Mouse (Mus musculus): ENCODE measurements around the gene Atp7a. TPM values are rescaled to one million over a fixed set of nuclear protein-coding genes. Genes with fewer than 3 reads are reported as not detected.
A peak's percentile ranks its signal among the peaks of the same experiment; 100 is the strongest.
"Not testable (repeated sequence)": the region's sequence is repeated elsewhere in the genome, so short reads cannot be mapped to it uniquely, and the experiment has no call there.

Gene Atp7a
- polyA plus RNA-seq, 1 experiment from 2014 or later, result 30.0 TPM

GRCm38 (mm10) chrX:106043863-106044617, 17.0 kb downstream of the Atp7a start:
- H3K27me3 ChIP-seq (ENCODE audit: control insufficient read depth, insufficient read depth, low read length), result no peaks in the 10 kb centered on the region
- H3K27ac ChIP-seq (replicated peaks; ENCODE audit: low read depth, low read length), result no peak overlapping the region
- no peaks in the 10 kb centered on the region for H3K4me1 ChIP-seq (ENCODE audit: control insufficient read depth, insufficient read depth, low read length)
- H3K4me2 ChIP-seq (ENCODE audit: low read depth, low read length), result no peak overlapping the region
- H3K4me3 ChIP-seq (ENCODE audit: low read depth, low read length), result no peak overlapping the region
- H3K9ac ChIP-seq (replicated peaks; ENCODE audit: low read length), result no peak overlapping the region
- no peaks in the 10 kb centered on the region for H3K9me3 ChIP-seq (replicated peaks; ENCODE audit: control insufficient read depth, low read length)
- DNase-seq (ENCODE audit: low spot score) (no peak), ATAC-seq (replicated peaks; ENCODE audit: insufficient number of reproducible peaks, low FRiP score, low TSS enrichment, low read depth) (no peak)
- no peaks in the 10 kb centered on the region for H3K36me3 ChIP-seq (replicated peaks; ENCODE audit: control insufficient read depth, insufficient read depth, low read depth, low read length)
- 55% methylated on average over 8 of the region's 8 CpGs for WGBS

- peak; percentile 55 for DNase-seq (ENCODE audit: low spot score)
- Histone ChIP-seq H3K27ac (replicated peaks; ENCODE audit: low read depth, low read length) (no peak overlapping the region), H3K4me1 (ENCODE audit: control insufficient read depth, insufficient read depth, low read length) (no peaks in the 10 kb centered on the region), H3K4me3 (ENCODE audit: low read depth, low read length) (no peak overlapping the region), H3K9ac (replicated peaks; ENCODE audit: low read length) (no peak overlapping the region), H3K36me3 (replicated peaks; ENCODE audit: control insufficient read depth, insufficient read depth, low read depth, low read length) (no peaks in the 10 kb centered on the region), H3K4me2 (ENCODE audit: low read depth, low read length) (no peak overlapping the region), H3K27me3 (ENCODE audit: control insufficient read depth, insufficient read depth, low read length) (no peaks in the 10 kb centered on the region), H3K9me3 (replicated peaks; ENCODE audit: control insufficient read depth, low read length) (no peaks in the 10 kb centered on the region)
- WGBS, result 28% methylated on average over 2 of the region's 2 CpGs
- ATAC-seq (replicated peaks; ENCODE audit: insufficient number of reproducible peaks, low FRiP score, low TSS enrichment, low read depth), result no peak
Observed at GRCm38 (mm10) chrX:106045455-106045854, 18.4 kb downstream of the Atp7a start.

- Histone ChIP-seq H3K4me1 (ENCODE audit: control insufficient read depth, insufficient read depth, low read length) (no peaks in the 10 kb centered on the region), H3K4me3 (ENCODE audit: low read depth, low read length) (no peak overlapping the region), H3K9me3 (replicated peaks; ENCODE audit: control insufficient read depth, low read length) (no peaks in the 10 kb centered on the region), H3K4me2 (ENCODE audit: low read depth, low read length) (no peak overlapping the region), H3K36me3 (replicated peaks; ENCODE audit: control insufficient read depth, insufficient read depth, low read depth, low read length) (no peaks in the 10 kb centered on the region), H3K27me3 (ENCODE audit: control insufficient read depth, insufficient read depth, low read length) (no peaks in the 10 kb centered on the region), H3K9ac (replicated peaks; ENCODE audit: low read length) (no peak overlapping the region), H3K27ac (replicated peaks; ENCODE audit: low read depth, low read length) (no peak overlapping the region)
- no peak for ATAC-seq (replicated peaks; ENCODE audit: insufficient number of reproducible peaks, low FRiP score, low TSS enrichment, low read depth)
- DNase-seq (ENCODE audit: low spot score), result no peak
- WGBS, result 66% methylated on average over 9 of the region's 9 CpGs
Observed at GRCm38 (mm10) chrX:106045928-106046327, 18.9 kb downstream of the Atp7a start.

GRCm38 (mm10) chrX:106048191-106048590, 21.1 kb downstream of the Atp7a start:
- H3K36me3 ChIP-seq (replicated peaks; ENCODE audit: control insufficient read depth, insufficient read depth, low read depth, low read length), result no peaks in the 10 kb centered on the region
- no peak overlapping the region for H3K4me3 ChIP-seq (ENCODE audit: low read depth, low read length)
- H3K9me3 ChIP-seq (replicated peaks; ENCODE audit: control insufficient read depth, low read length), result no peaks in the 10 kb centered on the region
- WGBS, result 62% methylated on average over 1 of the region's 1 CpGs
- no peaks in the 10 kb centered on the region for H3K27me3 ChIP-seq (ENCODE audit: control insufficient read depth, insufficient read depth, low read length)
- H3K9ac ChIP-seq (replicated peaks; ENCODE audit: low read length), result no peak overlapping the region
- no peak overlapping the region for H3K27ac ChIP-seq (replicated peaks; ENCODE audit: low read depth, low read length)
- no peaks in the 10 kb centered on the region for H3K4me1 ChIP-seq (ENCODE audit: control insufficient read depth, insufficient read depth, low read length)
- no peak overlapping the region for H3K4me2 ChIP-seq (ENCODE audit: low read depth, low read length)
- DNase-seq (ENCODE audit: low spot score) (no peak), ATAC-seq (replicated peaks; ENCODE audit: insufficient number of reproducible peaks, low FRiP score, low TSS enrichment, low read depth) (no peak)

GRCm38 (mm10) chrX:106077858-106078257, 50.8 kb downstream of the Atp7a start:
- not testable (repeated sequence) for H3K27me3 ChIP-seq (ENCODE audit: control insufficient read depth, insufficient read depth, low read length); H3K36me3 ChIP-seq (replicated peaks; ENCODE audit: control insufficient read depth, insufficient read depth, low read depth, low read length); H3K9ac ChIP-seq (replicated peaks; ENCODE audit: low read length); ATAC-seq (replicated peaks; ENCODE audit: insufficient number of reproducible peaks, low FRiP score, low TSS enrichment, low read depth); DNase-seq (ENCODE audit: low spot score); H3K27ac ChIP-seq (replicated peaks; ENCODE audit: low read depth, low read length); H3K4me3 ChIP-seq (ENCODE audit: low read depth, low read length); H3K9me3 ChIP-seq (replicated peaks; ENCODE audit: control insufficient read depth, low read length); H3K4me1 ChIP-seq (ENCODE audit: control insufficient read depth, insufficient read depth, low read length); H3K4me2 ChIP-seq (ENCODE audit: low read depth, low read length)
- 95% methylated on average over 2 of the region's 2 CpGs for WGBS

GRCm38 (mm10) chrX:106080811-106081443, 53.9 kb downstream of the Atp7a start:
- Histone ChIP-seq H3K4me2 (ENCODE audit: low read depth, low read length) (no peak overlapping the region), H3K4me1 (ENCODE audit: control insufficient read depth, insufficient read depth, low read length) (no peaks in the 10 kb centered on the region), H3K36me3 (replicated peaks; ENCODE audit: control insufficient read depth, insufficient read depth, low read depth, low read length) (no peaks in the 10 kb centered on the region), H3K27me3 (ENCODE audit: control insufficient read depth, insufficient read depth, low read length) (no peaks in the 10 kb centered on the region), H3K9me3 (replicated peaks; ENCODE audit: control insufficient read depth, low read length) (no peaks in the 10 kb centered on the region), H3K4me3 (ENCODE audit: low read depth, low read length) (no peak overlapping the region), H3K9ac (replicated peaks; ENCODE audit: low read length) (no peak overlapping the region), H3K27ac (replicated peaks; ENCODE audit: low read depth, low read length) (no peak overlapping the region)
- ATAC-seq (replicated peaks; ENCODE audit: insufficient number of reproducible peaks, low FRiP score, low TSS enrichment, low read depth), result no peak
- peak; percentile 17 for DNase-seq (ENCODE audit: low spot score)
- WGBS, result 41% methylated on average over 13 of the region's 13 CpGs

GRCm38 (mm10) chrX:106082518-106082917, 55.4 kb downstream of the Atp7a start:
- H3K4me1 ChIP-seq (ENCODE audit: control insufficient read depth, insufficient read depth, low read length), result no peaks in the 10 kb centered on the region
- DNase-seq (ENCODE audit: low spot score), result no peak
- no peak overlapping the region for H3K4me2 ChIP-seq (ENCODE audit: low read depth, low read length)
- H3K27me3 ChIP-seq (ENCODE audit: control insufficient read depth, insufficient read depth, low read length), result no peaks in the 10 kb centered on the region
- no peak overlapping the region for H3K9ac ChIP-seq (replicated peaks; ENCODE audit: low read length)
- H3K4me3 ChIP-seq (ENCODE audit: low read depth, low read length), result no peak overlapping the region
- no peak overlapping the region for H3K27ac ChIP-seq (replicated peaks; ENCODE audit: low read depth, low read length)
- H3K36me3 ChIP-seq (replicated peaks; ENCODE audit: control insufficient read depth, insufficient read depth, low read depth, low read length), result no peaks in the 10 kb centered on the region
- no peak for ATAC-seq (replicated peaks; ENCODE audit: insufficient number of reproducible peaks, low FRiP score, low TSS enrichment, low read depth)
- H3K9me3 ChIP-seq (replicated peaks; ENCODE audit: control insufficient read depth, low read length), result no peaks in the 10 kb centered on the region

GRCm38 (mm10) chrX:106085132-106085531, 58.1 kb downstream of the Atp7a start:
- H3K4me3 ChIP-seq (ENCODE audit: low read depth, low read length), result no peak overlapping the region
- no peak overlapping the region for H3K9ac ChIP-seq (replicated peaks; ENCODE audit: low read length)
- no peaks in the 10 kb centered on the region for H3K36me3 ChIP-seq (replicated peaks; ENCODE audit: control insufficient read depth, insufficient read depth, low read depth, low read length)
- H3K27ac ChIP-seq (replicated peaks; ENCODE audit: low read depth, low read length), result no peak overlapping the region
- H3K4me2 ChIP-seq (ENCODE audit: low read depth, low read length), result no peak overlapping the region
- H3K27me3 ChIP-seq (ENCODE audit: control insufficient read depth, insufficient read depth, low read length), result no peaks in the 10 kb centered on the region
- WGBS, result 89% methylated on average over 3 of the region's 3 CpGs
- H3K4me1 ChIP-seq (ENCODE audit: control insufficient read depth, insufficient read depth, low read length), result no peaks in the 10 kb centered on the region
- ATAC-seq (replicated peaks; ENCODE audit: insufficient number of reproducible peaks, low FRiP score, low TSS enrichment, low read depth) (no peak), DNase-seq (ENCODE audit: low spot score) (no peak)
- no peaks in the 10 kb centered on the region for H3K9me3 ChIP-seq (replicated peaks; ENCODE audit: control insufficient read depth, low read length)

All from embryonic facial prominence, embryonic 11.5 days (tissue).